Mouse (Mus musculus): ENCODE data around the gene Diaph2.

GRCm38 (mm10) chrX:130473133-130473532 lies 723.6 kb downstream of the Diaph2 start:
- no peak for TF ChIP-seq CTCF (IDR thresholded peaks at IDR 0.05; ENCODE audit: borderline replicate concordance, insufficient read depth, low read depth, low read length)
- no peak for TF ChIP-seq POLR2A (IDR thresholded peaks at IDR 0.05; ENCODE audit: borderline replicate concordance, insufficient read depth, low read length)
